Mouse (Mus musculus) kidney, adult 2 months (tissue): ENCODE results near the gene Calm1.

Experiments
- CTCF ChIP-seq: fragments of 200-500 bp; conservative IDR thresholded peaks from 2 replicates; pipeline ENCODE4 v1.5.1; 2011; ENCODE audit warnings: low read depth, mild to moderate bottlenecking, control low read depth, low read length, moderate library complexity, mixed read lengths; ENCODE audit not compliant: insufficient read depth, insufficient read length
- POLR2A ChIP-seq: fragments of 200-500 bp; IDR thresholded peaks from one replicate; pipeline ENCODE4 v1.6.1; 2011; ENCODE audit warnings: low read depth, low read length, control low read depth

GRCm38 (mm10) chr12:100183970-100184369 lies 15.3 kb upstream of the Calm1 start:
- no peak for TF ChIP-seq CTCF
- no peak for TF ChIP-seq POLR2A
